Mouse (Mus musculus): Measurements from ENCODE around the gene Atrip.

Atrip gene

DNA sequence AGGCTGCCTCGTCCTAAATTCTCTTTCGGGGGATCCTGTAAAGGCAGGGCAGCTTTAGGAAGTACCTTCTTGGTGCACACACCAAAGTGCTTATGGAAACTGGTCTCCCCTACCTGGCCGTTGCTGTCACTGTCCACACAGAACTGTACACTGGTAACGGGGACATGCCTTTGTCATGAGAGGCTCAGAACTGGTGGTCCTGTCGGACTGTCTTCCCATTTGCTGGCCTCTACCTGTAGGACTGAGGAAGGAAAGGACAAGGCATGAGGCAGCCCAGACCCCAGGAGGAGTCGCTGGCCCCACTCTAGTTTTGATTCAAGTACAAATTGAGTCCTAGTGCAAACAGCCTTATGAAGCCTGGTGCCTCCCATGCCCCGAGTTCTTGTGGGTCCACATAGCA, 42.9 kb downstream of the Atrip start:
- DNase-seq, result no peak

DNA sequence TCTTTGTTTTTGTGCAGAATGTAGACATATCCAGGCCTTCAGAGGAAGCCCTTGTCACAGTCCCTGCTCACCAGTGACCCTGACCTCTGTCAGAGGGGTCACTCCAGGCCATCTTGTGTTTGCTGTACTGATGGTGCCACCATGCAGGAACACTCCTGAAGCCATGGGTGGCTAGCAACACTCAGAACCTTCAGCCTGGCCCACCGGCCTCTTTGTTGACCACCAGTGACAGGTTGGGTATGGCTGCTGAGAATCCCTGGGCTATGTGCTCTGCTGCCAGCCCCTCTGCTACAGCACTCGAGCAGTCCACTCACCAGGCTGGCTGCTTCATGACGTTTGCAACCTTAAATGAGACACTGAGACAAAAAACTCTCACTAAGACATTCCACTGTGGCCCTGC, 43.6 kb downstream of the Atrip start:
- DNase-seq, result no peak

DNA sequence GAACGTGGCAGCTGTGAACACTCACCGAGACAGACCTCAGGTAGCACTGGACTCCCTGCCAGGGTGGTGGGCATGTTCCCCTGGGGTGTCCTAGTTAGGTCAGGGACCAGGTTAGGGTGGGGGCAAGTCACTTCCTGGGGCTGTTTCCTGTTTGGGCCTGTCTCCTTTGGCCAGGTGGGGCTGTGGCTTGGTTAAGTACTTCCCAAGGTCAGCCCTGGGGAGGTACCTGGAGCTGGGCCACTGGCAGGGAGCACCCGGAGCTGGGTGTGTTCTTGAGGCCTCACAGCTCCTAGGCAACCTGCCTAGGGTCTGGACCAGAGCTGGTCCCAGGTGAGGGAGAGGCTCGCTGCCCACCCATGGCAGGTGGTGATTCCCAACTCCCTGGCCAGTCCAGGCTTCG, 45.0 kb downstream of the Atrip start:
- DNase-seq, result no peak

DNA sequence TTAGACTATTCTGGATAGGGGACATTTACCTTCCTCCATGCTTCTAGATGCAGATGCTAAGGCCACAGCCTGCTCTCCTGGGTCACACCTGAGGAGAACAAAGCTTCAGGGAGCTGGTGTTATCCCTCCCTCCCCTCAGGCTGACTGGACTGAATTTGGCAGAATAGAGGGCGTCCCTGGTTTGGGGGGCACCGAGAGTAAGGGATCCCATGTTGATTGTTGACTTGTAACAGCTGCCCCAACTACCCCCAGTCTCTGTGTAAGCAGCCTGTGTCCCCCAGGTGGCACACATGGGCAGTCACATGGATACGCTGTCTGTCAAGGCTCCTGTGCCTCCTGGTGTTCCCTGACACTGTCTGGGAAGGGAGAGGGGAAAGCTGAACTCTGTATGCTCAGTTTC, 45.5 kb downstream of the Atrip start:
- DNase-seq, result no peak

DNA sequence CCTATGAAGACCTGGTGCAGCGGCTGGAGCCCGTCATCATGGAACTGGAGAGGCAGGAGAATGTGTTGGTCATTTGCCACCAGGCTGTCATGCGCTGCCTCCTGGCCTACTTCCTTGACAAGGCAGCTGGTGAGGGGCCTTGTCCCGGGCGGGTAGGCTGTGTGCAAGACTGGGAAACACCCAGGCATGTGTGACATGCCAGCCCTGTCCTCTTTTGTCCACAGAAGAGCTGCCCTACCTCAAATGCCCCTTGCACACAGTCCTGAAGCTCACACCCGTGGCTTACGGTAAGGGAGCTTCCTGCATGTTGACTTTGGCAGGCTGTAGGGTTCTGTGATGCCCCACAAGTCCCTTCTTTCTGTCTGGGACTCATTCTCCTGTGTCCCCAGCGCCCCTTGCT, 46.4 kb downstream of the Atrip start:
- DNase-seq, result no peak

DNA sequence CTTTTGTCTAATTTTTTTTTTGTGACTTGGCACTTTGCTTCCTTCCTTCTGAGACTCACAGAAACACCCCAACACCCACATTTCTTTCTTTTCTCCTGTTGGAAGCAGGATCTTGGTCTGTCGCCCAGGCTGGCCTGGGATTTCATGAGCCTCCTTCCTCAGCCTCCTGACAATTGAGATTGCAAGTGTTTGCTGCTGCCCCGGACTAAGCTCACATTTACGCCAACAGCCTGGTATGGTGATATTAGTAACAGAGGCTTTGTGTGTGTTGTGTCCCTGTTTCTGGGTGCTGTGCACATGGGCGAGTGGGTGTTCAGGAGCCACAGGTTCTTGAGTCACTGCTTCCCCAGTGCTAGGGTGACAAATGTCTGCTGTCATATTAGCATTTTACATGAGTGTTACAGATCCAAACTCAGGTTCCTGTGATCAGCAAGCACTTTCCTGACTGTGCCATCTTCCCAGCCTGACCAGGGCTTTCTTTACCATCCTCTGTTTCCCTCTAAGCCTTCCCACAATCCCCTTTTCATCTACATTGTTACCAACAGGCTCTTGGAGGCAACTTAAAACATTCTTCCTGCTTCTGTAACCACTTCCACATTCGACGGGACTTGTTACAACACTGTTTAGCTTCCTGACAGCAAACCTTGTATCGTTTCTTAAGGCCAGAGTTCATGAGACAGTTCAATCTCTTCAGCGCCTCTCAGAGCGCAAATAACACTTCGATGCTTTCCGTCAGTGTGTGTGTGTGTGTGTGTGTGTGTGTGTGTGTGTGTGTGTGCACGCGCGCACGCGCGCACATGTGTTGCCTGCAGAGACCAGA, 50.8 kb downstream of the Atrip start:
- DNase-seq, result no peak

DNA sequence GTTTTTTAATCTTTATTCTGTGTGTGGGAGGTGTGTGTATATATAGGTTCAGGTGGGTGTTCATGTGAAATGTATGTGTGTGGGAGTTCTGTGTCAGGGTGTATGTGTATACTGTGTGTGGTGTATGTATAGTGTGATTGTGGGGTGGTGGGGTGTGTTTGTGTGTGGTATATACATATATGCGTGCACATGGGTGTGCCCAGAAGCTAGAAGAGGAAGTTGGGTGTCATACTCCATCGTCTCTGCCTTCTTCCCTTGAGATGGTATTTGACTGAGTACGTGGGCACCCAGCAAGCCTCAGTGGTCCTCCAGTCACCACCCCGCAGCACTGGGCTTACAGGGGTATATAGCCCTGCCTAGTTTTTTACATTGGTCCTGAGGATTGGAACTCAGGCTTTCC, 52.5 kb downstream of the Atrip start:
- DNase-seq, result peak in 1 of 2 experiments; percentile 41

DNA sequence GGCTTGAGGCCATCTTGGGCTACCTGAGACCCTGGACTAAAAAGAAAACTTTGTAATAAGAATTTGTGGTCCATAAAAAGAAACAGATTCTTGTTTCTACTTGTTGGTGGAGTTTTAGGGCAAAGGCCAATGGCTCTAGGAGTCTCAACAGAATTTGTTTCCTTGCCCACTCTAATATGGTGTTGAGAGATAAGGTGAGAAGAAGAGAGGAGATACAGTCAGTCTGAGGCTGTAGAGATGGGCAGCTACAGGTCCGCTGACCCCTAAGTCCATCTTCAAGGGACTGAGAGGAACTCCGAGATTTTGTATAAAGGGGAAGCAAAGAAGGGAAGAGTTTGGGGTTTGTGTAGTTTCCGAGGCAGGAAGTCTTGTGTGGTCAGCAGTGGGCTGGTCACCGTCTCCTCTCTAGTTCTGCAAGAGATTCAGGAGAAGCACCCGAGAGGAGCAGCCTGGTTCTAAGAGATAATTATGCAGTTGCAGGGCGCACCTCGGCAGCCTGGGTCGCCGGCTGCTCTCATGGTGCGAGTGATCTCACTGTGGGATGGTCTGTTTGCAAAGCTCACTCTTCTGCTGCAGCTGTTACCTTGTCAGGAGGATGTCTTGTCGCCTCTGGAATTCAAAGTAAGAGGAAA, 56.8 kb downstream of the Atrip start:
- DNase-seq, result no peak

DNA sequence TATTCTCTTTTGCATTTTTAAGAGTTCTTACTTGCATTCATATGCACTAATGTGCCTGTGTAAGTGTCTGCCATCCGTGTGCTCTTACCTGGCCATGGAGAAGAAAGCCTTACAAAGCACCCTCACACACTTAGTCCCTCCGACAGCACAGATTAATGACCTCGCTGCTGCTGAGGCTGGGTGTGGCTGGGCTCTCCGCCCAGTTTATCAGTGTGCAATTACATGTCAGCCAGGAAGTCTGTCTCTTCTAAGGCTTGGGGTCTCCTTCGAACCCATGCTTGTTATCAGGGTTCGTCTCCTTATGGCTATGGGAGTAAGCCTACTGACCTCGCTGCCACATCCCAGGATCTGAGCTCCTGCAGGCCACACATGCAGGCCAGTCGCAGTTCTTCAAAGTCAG, 58.5 kb downstream of the Atrip start:
- peak in 1 of 2 experiments; percentile 1 for DNase-seq

DNA sequence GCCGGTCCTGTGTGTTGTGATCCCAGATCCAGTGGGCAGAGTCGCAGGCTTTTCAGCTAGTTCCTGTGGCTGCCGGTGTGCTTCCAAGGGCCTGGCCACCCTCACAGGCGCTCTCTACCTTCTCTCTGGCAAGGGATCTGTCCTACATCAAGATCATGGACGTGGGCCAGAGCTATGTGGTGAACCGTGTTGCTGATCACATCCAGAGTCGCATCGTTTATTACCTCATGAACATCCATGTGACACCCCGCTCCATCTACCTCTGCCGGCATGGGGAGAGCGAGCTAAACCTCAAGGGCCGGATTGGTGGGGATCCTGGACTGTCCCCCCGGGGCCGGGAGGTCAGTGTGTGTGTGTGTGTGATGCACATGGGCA, 63.6 kb downstream of the Atrip start:
- no peak for DNase-seq

DNA sequence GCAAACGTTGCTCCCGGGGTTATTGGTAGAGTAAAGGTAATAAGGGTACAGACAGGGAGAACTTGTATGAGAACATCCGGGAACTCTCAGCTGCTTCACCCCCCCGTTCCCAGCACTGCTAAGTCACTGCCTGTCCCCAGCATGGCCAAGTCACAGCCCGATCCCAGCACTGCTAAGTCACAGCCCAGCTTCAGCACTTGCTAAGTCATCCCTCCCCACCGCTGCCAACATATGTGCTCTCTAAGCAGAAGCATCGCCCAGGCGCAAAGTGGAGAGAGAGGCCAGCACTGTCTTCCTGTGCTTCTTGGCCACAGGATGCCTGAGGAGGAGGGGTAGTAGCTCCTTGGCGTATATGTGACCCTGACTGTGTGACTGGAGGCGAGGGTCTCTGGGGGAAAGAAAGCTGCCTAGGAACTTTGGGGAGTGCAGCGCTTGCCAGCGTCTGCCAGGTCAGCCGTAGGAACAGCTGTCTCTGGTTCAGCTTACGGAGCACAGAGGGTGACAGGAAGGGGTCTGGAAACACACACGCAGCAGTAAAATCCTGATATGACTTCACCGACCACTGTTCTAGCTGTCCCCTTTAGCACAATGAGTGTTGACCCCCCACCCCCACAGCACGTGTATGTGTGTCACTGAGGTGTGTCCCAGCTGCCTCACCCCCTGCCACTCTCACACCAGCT, 64.1 kb downstream of the Atrip start:
- DNase-seq, result no peak

DNA sequence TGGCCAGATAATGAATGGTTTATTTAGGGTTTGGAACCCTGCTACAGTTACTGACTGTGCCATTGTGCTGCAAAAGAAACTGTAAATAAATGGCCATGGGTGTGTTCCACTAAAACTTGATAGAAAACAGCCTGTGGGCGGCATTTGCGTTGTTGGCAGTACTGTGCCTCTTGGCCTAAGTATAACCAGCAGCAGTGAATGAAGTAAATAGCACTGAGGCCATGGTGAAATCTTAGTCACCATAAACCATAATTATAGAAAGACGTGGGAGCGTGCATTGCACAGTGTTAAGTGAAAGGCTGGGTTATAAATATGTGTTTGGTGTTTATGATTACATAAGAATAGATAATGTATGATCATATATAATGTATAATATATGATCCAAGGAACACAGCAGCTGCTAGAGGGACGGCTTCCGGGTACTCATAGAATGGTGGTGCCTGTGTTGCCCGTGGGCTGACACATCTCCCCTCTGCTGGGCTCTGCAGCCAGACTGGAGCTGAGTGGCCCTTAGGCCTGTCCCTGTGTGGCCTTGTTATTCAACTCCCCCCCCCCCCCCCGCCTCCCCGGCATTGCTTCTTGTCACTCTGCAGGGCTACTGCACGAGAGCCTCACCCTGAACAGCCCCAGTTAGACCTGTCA, 64.8 kb downstream of the Atrip start:
- no peak for DNase-seq

DNA sequence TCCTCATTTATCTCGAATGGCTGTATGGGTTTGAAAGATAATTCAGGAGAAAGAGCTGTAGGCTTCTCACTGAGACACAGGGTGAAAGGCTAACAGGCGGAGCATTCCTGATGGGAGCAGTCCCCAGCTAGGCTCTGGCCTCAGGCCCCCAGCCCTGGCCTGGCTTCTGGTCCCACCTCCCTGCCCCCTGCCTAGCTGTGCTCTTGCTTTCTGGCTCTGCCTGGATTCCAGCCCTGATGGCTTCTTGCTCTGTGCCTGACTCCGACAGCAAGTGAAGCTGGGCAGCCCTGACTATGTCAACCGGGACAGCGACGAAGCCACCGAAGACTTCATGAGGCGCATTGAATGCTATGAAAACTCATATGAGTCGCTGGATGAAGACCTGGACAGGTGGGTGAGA, 65.8 kb downstream of the Atrip start:
- DNase-seq, result no peak
